ENCODE assay signal across 18 mouse cellular contexts in the genomic region with DNA sequence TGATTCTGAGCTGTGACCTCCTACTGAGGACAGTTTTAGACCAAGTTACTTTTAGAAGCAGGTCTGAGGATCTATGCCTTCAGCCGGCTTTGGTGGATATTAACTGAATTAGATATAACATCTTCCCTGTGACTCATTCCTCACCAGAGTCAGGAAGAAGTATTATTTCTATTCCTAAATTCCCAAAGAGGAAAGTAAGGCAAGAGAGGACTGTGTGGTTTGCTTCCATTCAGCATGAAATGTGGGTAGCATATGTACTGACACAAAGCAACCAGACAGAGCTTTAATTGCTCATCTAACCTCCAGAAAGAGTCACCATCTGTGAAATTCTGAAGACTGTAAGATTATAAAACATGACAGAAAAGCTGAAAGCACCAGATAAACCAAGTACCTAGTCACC.
DNase-seq lines count a peak whose midpoint lies in the region; TF ChIP-seq lines count a peak whose summit lies in the region.
"Had no signal": no experiment of that assay in that cellular context is flagged by ENCODE, and none has a peak within 500 bp of the region (broad histone marks: within the 10 kb centered on the region; RNA-seq: fewer than 3 reads in every experiment).

No protein-coding gene starts in this region.

- DNase-seq in layer of hippocampus, adult 2 months (ENCODE audit: low spot score in 2 of 2), result peak in 1 of 2 experiments; percentile 30
- no peak for DNase-seq in layer of hippocampus, postnatal 36 days
- no peak for DNase-seq in left cerebral cortex, adult 2 months (ENCODE audit: extremely low spot score in 1 of 2, low spot score in 2 of 2)
- DNase-seq in left cerebral cortex, postnatal 14 days (ENCODE audit: low spot score in 2 of 2), result no peak
- DNase-seq in adrenal gland, postnatal 10 days, result no peak
- DNase-seq: adrenal gland, adult 2 months; adrenal gland, postnatal 36 days; cerebellum, adult 11 months; cerebellum, adult 8-10 months; cerebellum, postnatal 25 days; gastrocnemius, adult 2 months; gastrocnemius, postnatal 25 days had no signal

- H3K4me3 ChIP-seq in layer of hippocampus, adult 2 months, result no peak overlapping the region
- H3K4me3 ChIP-seq in left cerebral cortex, adult 2 months, result no peak overlapping the region
- H3K4me3 ChIP-seq in cortical plate, adult 2 months (ENCODE audit: insufficient read depth, low read length), result no peak overlapping the region
- H3K4me3 ChIP-seq: embryonic facial prominence, embryonic 13.5 days; forebrain, embryonic 10.5 days; gastrocnemius, adult 2 months; heart, embryonic 12.5 days; hindbrain, embryonic 10.5 days had no signal

- intact Hi-C loops in left cerebral cortex, adult 2 months (cut with DNase I), result loop anchor here (2.0 to 5.0 kb wide), 3 partner anchors 42 to 265 kb away; no protein-coding TSS in a partner anchor
- intact Hi-C loops in left cerebral cortex, postnatal 14 days (cut with DNase I), result no loop called here

- H3K27ac ChIP-seq in layer of hippocampus, adult 2 months, result peak overlapping the region; percentile 43
- peak overlapping the region; percentile 71 for H3K27ac ChIP-seq in left cerebral cortex, adult 2 months
- H3K27ac ChIP-seq in cortical plate, adult 2 months (ENCODE audit: insufficient read depth, low read length), result peak overlapping the region; percentile 82; the same call in 1 of the 2 replicates
- H3K27ac ChIP-seq: embryonic facial prominence, embryonic 13.5 days; forebrain, embryonic 10.5 days; gastrocnemius, adult 2 months; hindbrain, embryonic 10.5 days; hindbrain, embryonic 14.5 days had no signal

- no peak for TF ChIP-seq POLR2A in cortical plate, adult 2 months (IDR thresholded peaks at IDR 0.05; ENCODE audit: extremely low read depth, insufficient read depth, low read length)

- H3K4me1 ChIP-seq in cortical plate, adult 2 months (ENCODE audit: control insufficient read depth, insufficient read depth, low read length), result peaks cover 2% of the 10 kb centered on the region; the same call in 1 of the 2 replicates
- H3K4me1 ChIP-seq: embryonic facial prominence, embryonic 13.5 days; forebrain, embryonic 10.5 days; heart, embryonic 12.5 days; hindbrain, embryonic 10.5 days had no signal

- TF ChIP-seq CTCF in layer of hippocampus, adult 2 months (conservative IDR thresholded peaks at IDR 0.05), result no peak
- no peak for TF ChIP-seq CTCF in left cerebral cortex, adult 2 months (IDR thresholded peaks at IDR 0.05)
- TF ChIP-seq CTCF in cortical plate, adult 2 months (IDR thresholded peaks at IDR 0.05; ENCODE audit: extremely low read depth, insufficient read depth, low read length), result no peak
